Mouse (Mus musculus): ENCODE measurements around the gene 1810030O07Rik. TPM values are rescaled to one million over a fixed set of nuclear protein-coding genes. Genes with fewer than 3 reads are reported as not detected.

The 1810030O07Rik gene
- total RNA-seq (2014; rRNA removed) (15.0 and 15.7 TPM in 2 replicates), polyA plus RNA-seq (2015; fragmentation: Nextera tagmentation; extraction: Ambion mirVana) (19.5 and 20.7 TPM in 2 replicates)

DNA sequence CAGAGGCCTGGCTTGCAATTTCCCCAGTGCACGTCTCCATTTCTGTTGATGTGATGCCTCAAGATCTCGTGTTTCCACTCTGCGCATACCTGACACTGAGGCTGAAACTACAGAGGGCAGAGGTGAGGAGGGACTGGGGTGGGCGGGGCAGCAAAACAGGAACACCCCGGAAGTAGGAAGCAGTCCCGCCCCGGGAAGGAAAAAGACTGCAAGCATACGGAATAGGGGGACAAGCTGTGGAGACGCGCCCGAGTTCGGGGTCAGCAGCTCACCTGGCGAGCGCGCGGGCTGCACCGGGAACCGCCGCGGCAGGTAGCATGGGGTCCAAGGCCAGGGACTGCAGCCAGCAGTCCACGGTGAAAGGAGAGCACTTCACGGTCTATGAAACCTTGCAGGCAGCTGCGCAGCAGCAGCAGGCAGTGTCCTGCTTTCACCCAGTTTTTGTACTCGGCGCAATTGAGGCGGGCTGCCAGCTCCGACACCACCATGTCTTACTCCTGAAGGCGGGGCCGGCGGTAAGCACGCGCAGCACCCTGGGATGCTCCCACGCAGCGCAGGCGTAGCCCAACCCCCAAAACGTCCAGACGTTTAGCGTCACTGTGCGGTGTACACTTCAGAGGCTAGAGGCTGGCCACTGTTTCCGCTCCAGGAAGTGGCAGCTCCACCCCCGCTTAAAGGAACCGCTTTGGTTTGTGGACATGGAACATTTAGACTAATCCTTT, at the start of gene 1810030O07Rik:
Gene 1810030O07Rik, minus strand, starts transcription at position 615 of the 722 bp plus-strand sequence.
- Histone ChIP-seq H3K9me3 (ENCODE audit: low read length) (no peaks in the 10 kb centered on the region), H3K27me3 (ENCODE audit: insufficient read depth, low read length) (no peaks in the 10 kb centered on the region), H3K4me2 (ENCODE audit: low read depth, low read length) (peak within 1 kb of the TSS; percentile 55), H3K36me3 (ENCODE audit: insufficient read depth, low read length) (no peaks in the 10 kb centered on the region), H3K9ac (replicated peaks; ENCODE audit: low read length) (peak within 1 kb of the TSS; percentile 63), H3K4me1 (ENCODE audit: insufficient read depth, low read length) (no peaks in the 10 kb centered on the region), H3K27ac (peak within 1 kb of the TSS; percentile 84), H3K4me3 (ENCODE audit: low read length) (peak within 1 kb of the TSS; percentile 59)
- no peak for TF ChIP-seq CTCF (IDR thresholded peaks at IDR 0.05; ENCODE audit: low read depth)
- 12% methylated on average over 41 of the region's 42 CpGs for WGBS
- peak; percentile 93 for DNase-seq (ENCODE audit: low spot score)
- peak; percentile 100 for ATAC-seq

DNA sequence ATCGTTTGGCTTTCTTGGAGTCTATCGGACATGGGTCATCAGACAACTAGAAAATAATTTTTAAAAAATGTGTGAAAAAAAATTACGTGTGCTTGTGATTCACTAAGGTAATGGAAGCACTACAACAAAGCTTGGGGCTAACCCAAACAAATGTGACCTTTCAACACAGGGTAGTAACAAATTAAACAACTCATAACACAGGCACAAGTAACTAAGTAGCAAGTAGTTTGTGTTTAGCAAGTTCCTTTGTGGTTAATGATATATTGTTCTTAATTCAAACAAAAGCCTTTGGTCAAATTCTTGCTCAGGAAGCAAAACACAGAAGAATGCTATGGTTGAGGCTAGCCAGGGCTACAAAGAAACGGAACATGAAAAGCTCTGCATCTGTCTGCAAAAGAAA, 42.6 kb upstream of the 1810030O07Rik start:
- WGBS: 80% methylated on average over 4 of the region's 4 CpGs
- Histone ChIP-seq H3K4me2 (ENCODE audit: low read depth, low read length) (no peak overlapping the region), H3K36me3 (ENCODE audit: insufficient read depth, low read length) (no peaks in the 10 kb centered on the region; the same call in 1 of the 2 replicates), H3K9me3 (ENCODE audit: low read length) (no peaks in the 10 kb centered on the region), H3K27me3 (ENCODE audit: insufficient read depth, low read length) (no peaks in the 10 kb centered on the region), H3K4me1 (ENCODE audit: insufficient read depth, low read length) (no peaks in the 10 kb centered on the region), H3K9ac (replicated peaks; ENCODE audit: low read length) (no peak overlapping the region), H3K4me3 (ENCODE audit: low read length) (no peak overlapping the region), H3K27ac (no peak overlapping the region)
- ATAC-seq (no peak), DNase-seq (ENCODE audit: low spot score) (no peak)
- no peak for TF ChIP-seq CTCF (IDR thresholded peaks at IDR 0.05; ENCODE audit: low read depth)

GRCm38 (mm10) chrX:12713796-12714195, 40.3 kb upstream of the 1810030O07Rik start:
- Histone ChIP-seq H3K9me3 (ENCODE audit: low read length) (no peaks in the 10 kb centered on the region), H3K27me3 (ENCODE audit: insufficient read depth, low read length) (no peaks in the 10 kb centered on the region), H3K9ac (replicated peaks; ENCODE audit: low read length) (no peak overlapping the region), H3K4me1 (ENCODE audit: insufficient read depth, low read length) (no peaks in the 10 kb centered on the region), H3K4me3 (ENCODE audit: low read length) (no peak overlapping the region), H3K36me3 (ENCODE audit: insufficient read depth, low read length) (no peaks in the 10 kb centered on the region; the same call in 1 of the 2 replicates), H3K4me2 (ENCODE audit: low read depth, low read length) (no peak overlapping the region), H3K27ac (no peak overlapping the region)
- DNase-seq (ENCODE audit: low spot score) (no peak), ATAC-seq (no peak)
- WGBS: 95% methylated on average over 7 of the region's 7 CpGs
- no peak for TF ChIP-seq CTCF (IDR thresholded peaks at IDR 0.05; ENCODE audit: low read depth)

DNA sequence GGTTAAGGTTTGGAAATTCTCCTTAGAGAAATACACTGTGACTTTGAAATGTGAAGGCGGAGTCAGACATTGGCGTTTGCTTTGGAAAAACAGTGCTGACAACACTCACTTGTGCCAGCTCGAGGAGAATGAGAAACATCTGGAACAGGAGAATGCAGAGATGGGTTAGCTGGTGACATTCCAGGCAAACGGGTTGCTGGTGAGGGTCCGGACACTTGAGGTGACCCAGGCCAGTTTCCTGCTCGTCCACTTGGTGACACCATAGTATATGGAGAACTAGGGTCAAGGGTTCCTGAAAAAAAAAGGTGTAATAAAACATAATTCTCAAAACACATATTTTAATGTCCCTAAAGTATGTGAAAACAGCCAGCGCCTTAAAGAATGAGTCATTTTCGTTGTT, 13.4 kb upstream of the 1810030O07Rik start:
- no peak overlapping the region for H3K27ac ChIP-seq
- no peaks in the 10 kb centered on the region; the same call in 1 of the 2 replicates for H3K36me3 ChIP-seq (ENCODE audit: insufficient read depth, low read length)
- H3K4me1 ChIP-seq (ENCODE audit: insufficient read depth, low read length): no peaks in the 10 kb centered on the region
- WGBS: 86% methylated on average over 8 of the region's 8 CpGs
- no peak for ATAC-seq
- H3K4me2 ChIP-seq (ENCODE audit: low read depth, low read length): no peak overlapping the region
- H3K27me3 ChIP-seq (ENCODE audit: insufficient read depth, low read length): no peaks in the 10 kb centered on the region
- no peak overlapping the region for H3K9ac ChIP-seq (replicated peaks; ENCODE audit: low read length)
- DNase-seq (ENCODE audit: low spot score): no peak
- H3K9me3 ChIP-seq (ENCODE audit: low read length): no peaks in the 10 kb centered on the region
- H3K4me3 ChIP-seq (ENCODE audit: low read length): no peak overlapping the region
- TF ChIP-seq CTCF (IDR thresholded peaks at IDR 0.05; ENCODE audit: low read depth): no peak

DNA sequence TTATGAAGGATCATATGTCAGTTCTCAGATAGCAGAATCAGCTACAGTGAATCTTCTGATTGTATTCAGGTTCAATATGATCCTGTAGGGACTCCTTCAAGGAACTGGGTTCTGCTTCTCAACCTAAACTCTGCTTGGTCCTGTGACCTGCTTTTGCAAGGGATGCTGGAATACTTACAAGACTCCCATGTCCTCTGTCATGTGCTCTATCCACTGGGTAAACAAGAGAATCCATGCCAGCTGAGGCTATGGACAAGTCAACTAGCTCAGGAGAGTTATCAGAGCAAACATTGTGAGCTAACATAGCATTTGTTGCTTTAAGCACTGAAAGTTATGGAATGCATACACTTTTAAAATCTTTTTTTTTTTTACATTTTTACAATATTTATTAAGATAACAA, 12.6 kb upstream of the 1810030O07Rik start:
- H3K27me3 ChIP-seq (ENCODE audit: insufficient read depth, low read length): no peaks in the 10 kb centered on the region
- DNase-seq (ENCODE audit: low spot score) (no peak), ATAC-seq (no peak)
- no peak overlapping the region for H3K4me3 ChIP-seq (ENCODE audit: low read length)
- no peak for TF ChIP-seq CTCF (IDR thresholded peaks at IDR 0.05; ENCODE audit: low read depth)
- H3K9ac ChIP-seq (replicated peaks; ENCODE audit: low read length): no peak overlapping the region
- no peaks in the 10 kb centered on the region for H3K9me3 ChIP-seq (ENCODE audit: low read length)
- no peak overlapping the region for H3K27ac ChIP-seq
- no peaks in the 10 kb centered on the region for H3K36me3 ChIP-seq (ENCODE audit: insufficient read depth, low read length)
- no peaks in the 10 kb centered on the region for H3K4me1 ChIP-seq (ENCODE audit: insufficient read depth, low read length)
- no peak overlapping the region for H3K4me2 ChIP-seq (ENCODE audit: low read depth, low read length)

DNA sequence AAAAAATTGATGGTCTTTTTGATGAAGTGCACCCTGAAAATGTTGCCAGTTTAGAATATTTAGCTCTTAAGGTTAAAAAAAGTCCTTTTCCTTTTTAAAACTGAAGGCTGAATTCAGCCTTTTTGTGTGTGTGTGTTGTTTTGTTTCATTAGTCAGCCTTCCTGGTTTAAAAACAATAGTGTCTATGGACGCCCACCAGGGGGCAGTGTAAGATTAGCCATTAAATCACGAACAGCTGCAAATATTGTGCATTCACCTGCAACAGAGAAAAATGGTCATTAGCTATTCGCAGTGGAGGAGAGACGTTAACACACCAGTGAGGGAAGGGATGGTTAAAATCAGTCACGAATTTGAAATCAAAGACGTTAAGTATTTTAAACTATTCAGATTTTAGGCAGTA, 3.9 kb upstream of the 1810030O07Rik start:
- TF ChIP-seq CTCF (IDR thresholded peaks at IDR 0.05; ENCODE audit: low read depth): peak; percentile 70
- ATAC-seq: no peak
- Histone ChIP-seq H3K9ac (replicated peaks; ENCODE audit: low read length) (no peak overlapping the region), H3K27ac (no peak overlapping the region), H3K9me3 (ENCODE audit: low read length) (no peaks in the 10 kb centered on the region), H3K4me3 (ENCODE audit: low read length) (no peak overlapping the region), H3K27me3 (ENCODE audit: insufficient read depth, low read length) (no peaks in the 10 kb centered on the region), H3K36me3 (ENCODE audit: insufficient read depth, low read length) (no peaks in the 10 kb centered on the region), H3K4me2 (ENCODE audit: low read depth, low read length) (no peak overlapping the region), H3K4me1 (ENCODE audit: insufficient read depth, low read length) (no peaks in the 10 kb centered on the region)
- 23% methylated on average over 6 of the region's 6 CpGs for WGBS
- peak; percentile 83 for DNase-seq (ENCODE audit: low spot score)

GRCm38 (mm10) chrX:12653879-12654278, 19.6 kb downstream of the 1810030O07Rik start:
- 50% methylated on average over 2 of the region's 2 CpGs for WGBS
- H3K27me3 ChIP-seq (ENCODE audit: insufficient read depth, low read length): no peaks in the 10 kb centered on the region
- H3K27ac ChIP-seq: no peak overlapping the region
- ATAC-seq: no peak
- TF ChIP-seq CTCF (IDR thresholded peaks at IDR 0.05; ENCODE audit: low read depth): no peak
- H3K36me3 ChIP-seq (ENCODE audit: insufficient read depth, low read length): no peaks in the 10 kb centered on the region
- H3K4me2 ChIP-seq (ENCODE audit: low read depth, low read length): no peak overlapping the region
- H3K9me3 ChIP-seq (ENCODE audit: low read length): no peaks in the 10 kb centered on the region
- no peak overlapping the region for H3K4me3 ChIP-seq (ENCODE audit: low read length)
- no peaks in the 10 kb centered on the region for H3K4me1 ChIP-seq (ENCODE audit: insufficient read depth, low read length)
- no peak for DNase-seq (ENCODE audit: low spot score)
- H3K9ac ChIP-seq (replicated peaks; ENCODE audit: low read length): no peak overlapping the region

Data from hindbrain, postnatal 0 days (tissue).